Comparison of ENCODE assay signal across 1 mouse cellular context in the genomic region with DNA sequence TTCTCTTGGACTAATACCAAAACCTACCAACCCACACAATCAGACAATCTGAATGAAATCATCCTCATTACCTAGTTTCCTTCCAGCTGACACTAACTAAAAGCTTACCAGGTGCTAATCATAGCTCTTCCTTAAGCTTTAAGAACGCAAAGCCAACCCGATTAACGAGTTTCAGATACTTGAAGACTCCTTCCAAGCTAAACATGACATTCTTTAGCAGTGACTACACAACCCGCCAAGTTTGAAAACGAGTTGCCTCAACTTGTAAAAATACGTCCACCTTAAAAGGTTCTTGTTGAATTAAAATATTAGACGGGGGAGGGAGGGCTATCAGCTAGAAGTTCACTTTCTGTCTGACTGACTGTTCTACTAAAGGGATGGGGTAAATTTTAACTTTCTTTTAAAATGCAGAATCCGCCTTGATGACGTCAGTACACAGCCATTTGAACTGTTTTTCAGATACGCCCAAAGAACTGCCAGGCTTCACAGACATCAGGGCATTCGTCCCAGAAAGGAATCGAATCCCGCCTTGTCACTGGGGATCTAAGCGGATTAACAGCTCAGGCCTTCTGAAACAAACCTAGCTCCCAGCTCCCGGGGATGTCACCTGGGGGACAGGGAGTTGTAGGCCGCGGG.
TF ChIP-seq lines count a peak whose summit lies in the region.

No protein-coding gene starts in this region.

TF ChIP-seq in MEL, 35 proteins besides CTCF, POLR2A, EP300 and RAD21 (continued from another document):
- no peak for TF ChIP-seq JUND (IDR thresholded peaks at IDR 0.05; ENCODE audit: low read depth, low read length)
- no peak for TF ChIP-seq ZC3H11A (IDR thresholded peaks at IDR 0.05; ENCODE audit: low read depth, low read length)
- no peak for TF ChIP-seq ZKSCAN1 (IDR thresholded peaks at IDR 0.05; ENCODE audit: low read depth, low read length)
